24 mouse cellular contexts compared by ENCODE assay signal in genomic region chr1:52864220-52864619, GRCm38 (mm10).
"Had no signal": no experiment of that assay in that cellular context is flagged by ENCODE, and none has a peak within 500 bp of the region (broad histone marks: within the 10 kb centered on the region; RNA-seq: fewer than 3 reads in every experiment).

No protein-coding gene starts in this region.

- ATAC-seq: hindbrain, embryonic 16.5 days; intestine, postnatal 0 days had no signal

- H3K9ac ChIP-seq: heart, embryonic 13.5 days; heart, embryonic 15.5 days; hindbrain, embryonic 14.5 days; limb, embryonic 12.5 days; liver, embryonic 13.5 days; liver, embryonic 15.5 days had no signal

- H3K4me2 ChIP-seq: heart, embryonic 11.5 days; heart, embryonic 13.5 days; heart, embryonic 15.5 days; hindbrain, embryonic 14.5 days; limb, embryonic 12.5 days; liver, embryonic 11.5 days; liver, embryonic 13.5 days; liver, embryonic 15.5 days had no signal

- DNase-seq: gastrocnemius, postnatal 14 days; gastrocnemius, postnatal 36 days; heart, adult 11 months; heart, adult 2 months; heart, postnatal 14 days; kidney, adult 18-20 months; kidney, adult 8-10 months; kidney, postnatal 10 days; kidney, postnatal 25 days; kidney, postnatal 4 days; liver; liver, embryonic 13.5 days had no signal

- H3K4me1 ChIP-seq: heart, embryonic 13.5 days; heart, embryonic 15.5 days; limb, embryonic 10.5 days; limb, embryonic 12.5 days; liver, embryonic 13.5 days; liver, embryonic 15.5 days had no signal

- H3K36me3 ChIP-seq: heart, embryonic 15.5 days had no signal

- H3K27me3 ChIP-seq: heart, embryonic 13.5 days; heart, embryonic 15.5 days; limb, embryonic 12.5 days; liver, embryonic 13.5 days; liver, embryonic 15.5 days had no signal

- H3K27ac ChIP-seq: heart, adult 2 months; heart, embryonic 13.5 days; heart, embryonic 15.5 days; hindbrain, embryonic 14.5 days; layer of hippocampus, adult 2 months; left cerebral cortex, adult 2 months; limb, embryonic 10.5 days; limb, embryonic 12.5 days; liver, embryonic 13.5 days; liver, embryonic 15.5 days had no signal

- H3K9me3 ChIP-seq: heart, embryonic 13.5 days; heart, embryonic 15.5 days; limb, embryonic 10.5 days; limb, embryonic 12.5 days; liver, embryonic 13.5 days; liver, embryonic 15.5 days had no signal

- H3K4me3 ChIP-seq: heart, adult 2 months; heart, embryonic 13.5 days; heart, embryonic 15.5 days; layer of hippocampus, adult 2 months; left cerebral cortex, adult 2 months; limb, embryonic 10.5 days; limb, embryonic 12.5 days; liver, embryonic 13.5 days; liver, embryonic 15.5 days had no signal
